Mouse (Mus musculus) testis, postnatal 10 days (tissue): ENCODE data around the gene Ly6g6f.
A peak's percentile ranks its signal among the peaks of the same experiment; 100 is the strongest.

Source experiments
- DNase-seq: peaks from one replicate; pipeline ENCODE4 v3.0.0; 2021; ENCODE audit warnings: low spot score

Gene Ly6g6f

GRCm38 (mm10) chr17:35077786-35078233 is 7.6 kb downstream of the Ly6g6f start, which contains the start of gene Ly6g6d:
Ly6g6d (minus strand) TSS chr17:35078065.
- DNase-seq, result no peak

DNA sequence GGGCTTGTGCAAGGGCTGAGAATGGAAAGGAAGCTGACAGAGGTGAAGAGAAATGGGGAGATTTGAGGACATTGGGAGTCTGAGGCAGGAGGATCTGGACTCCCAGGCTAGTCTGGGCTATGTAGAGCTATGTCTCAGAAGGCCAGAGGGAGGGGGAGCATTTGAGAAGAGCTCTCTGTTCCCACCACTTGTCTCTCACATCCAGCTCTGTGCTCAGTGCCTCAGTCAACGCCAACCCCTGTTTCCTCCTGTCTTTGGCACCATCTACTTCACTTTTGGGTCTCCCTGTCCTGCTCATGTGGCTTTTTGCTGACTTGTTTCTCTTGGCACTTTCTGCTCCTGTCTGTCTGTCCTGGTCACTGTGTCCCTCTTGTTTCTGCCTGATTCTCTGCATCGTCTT is 8.1 kb downstream of the Ly6g6f start:
- no peak for DNase-seq

- no peak for DNase-seq
Observed at GRCm38 (mm10) chr17:35076507-35077176, 8.8 kb downstream of the Ly6g6f start, which contains the start of gene Ly6g6e. Ly6g6e (plus strand) TSS chr17:35076902.

DNA sequence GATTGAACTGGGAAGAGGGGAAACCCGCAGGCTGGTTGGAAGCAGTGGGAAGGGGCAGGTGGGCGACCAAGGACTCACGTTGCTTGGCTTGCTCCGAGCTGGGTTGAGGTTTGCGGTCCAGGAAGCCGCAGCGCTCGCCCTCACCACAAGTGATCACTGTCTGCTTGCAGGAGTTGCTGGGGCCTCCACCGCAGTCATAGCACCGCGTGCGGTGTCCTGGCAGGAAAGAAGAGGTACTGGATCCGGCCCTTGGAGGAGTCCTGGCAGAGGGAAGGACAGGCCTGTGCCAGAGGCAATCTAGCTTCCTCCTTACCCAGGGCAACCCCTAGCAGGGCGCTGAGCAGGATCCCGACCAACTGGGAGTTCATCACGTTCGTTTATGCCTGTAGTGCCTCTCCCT is 11.3 kb downstream of the Ly6g6f start:
- no peak for DNase-seq

GRCm38 (mm10) chr17:35071454-35071853 is 14.0 kb downstream of the Ly6g6f start:
- DNase-seq, result no peak

GRCm38 (mm10) chr17:35070556-35071229 is 14.7 kb downstream of the Ly6g6f start:
- no peak for DNase-seq

GRCm38 (mm10) chr17:35068213-35068914 is 17.0 kb downstream of the Ly6g6f start:
- no peak for DNase-seq

- no peak for DNase-seq
Observed at GRCm38 (mm10) chr17:35066084-35066483, 19.3 kb downstream of the Ly6g6f start, which contains the start of gene Mpig6b. Mpig6b (minus strand) TSS chr17:35066184.

DNA sequence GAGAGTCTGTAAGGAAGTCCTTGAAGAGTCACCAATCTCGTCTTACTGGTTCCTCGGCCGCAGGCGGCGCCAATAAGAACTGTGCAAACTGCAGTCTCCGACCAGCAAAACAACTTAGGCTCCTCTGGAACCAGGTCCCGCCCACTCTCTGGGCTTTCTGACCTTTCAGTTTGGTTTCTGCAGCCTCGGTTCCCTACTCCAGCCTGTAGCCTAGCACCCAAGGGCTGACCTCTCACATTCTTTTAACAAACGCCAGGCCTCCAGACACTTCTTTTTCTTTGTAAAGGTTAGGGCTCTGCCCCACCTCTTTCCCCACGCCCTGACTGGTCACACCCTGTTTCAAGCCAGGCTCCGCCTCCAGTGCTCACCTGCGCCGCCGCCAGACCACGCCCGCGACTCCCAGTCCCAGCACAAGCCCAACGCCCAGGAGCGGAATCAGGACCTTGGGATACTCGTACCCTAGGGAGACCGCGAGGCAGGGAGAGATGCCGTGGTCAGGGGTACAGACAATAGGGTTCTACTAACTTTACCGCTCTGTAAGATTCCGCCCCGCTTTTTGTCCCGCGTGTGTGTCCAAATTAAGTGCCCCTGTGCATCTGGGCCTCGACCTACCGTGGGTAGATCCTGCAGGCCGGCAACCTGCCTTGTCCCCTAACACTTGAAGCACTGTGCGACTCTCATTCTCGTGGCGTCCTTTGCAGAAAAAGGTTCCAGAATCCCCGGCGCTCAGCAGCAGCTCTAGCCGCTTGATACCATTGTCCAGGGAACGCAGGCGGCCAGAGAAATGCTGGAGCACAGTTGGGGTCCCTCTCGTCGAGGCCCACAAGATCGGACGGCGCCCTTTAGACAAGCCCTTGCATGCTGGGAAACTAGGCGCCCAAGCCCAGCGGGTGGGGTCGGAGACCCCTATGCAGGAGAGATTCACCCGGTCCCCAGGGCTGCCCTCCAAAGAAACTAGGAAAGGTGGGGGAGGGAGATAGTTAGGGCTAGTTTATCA is 20.2 kb downstream of the Ly6g6f start, which contains the start of gene Ly6g6c:
Gene Ly6g6c (plus strand): TSS at position 438 of the 997 bp plus-strand sequence.
- peak; percentile 79 for DNase-seq

- DNase-seq, result no peak
Observed at GRCm38 (mm10) chr17:35064378-35064877, 21.0 kb downstream of the Ly6g6f start.

GRCm38 (mm10) chr17:35063466-35063865 is 21.9 kb downstream of the Ly6g6f start:
- DNase-seq, result peak; percentile 67

DNA sequence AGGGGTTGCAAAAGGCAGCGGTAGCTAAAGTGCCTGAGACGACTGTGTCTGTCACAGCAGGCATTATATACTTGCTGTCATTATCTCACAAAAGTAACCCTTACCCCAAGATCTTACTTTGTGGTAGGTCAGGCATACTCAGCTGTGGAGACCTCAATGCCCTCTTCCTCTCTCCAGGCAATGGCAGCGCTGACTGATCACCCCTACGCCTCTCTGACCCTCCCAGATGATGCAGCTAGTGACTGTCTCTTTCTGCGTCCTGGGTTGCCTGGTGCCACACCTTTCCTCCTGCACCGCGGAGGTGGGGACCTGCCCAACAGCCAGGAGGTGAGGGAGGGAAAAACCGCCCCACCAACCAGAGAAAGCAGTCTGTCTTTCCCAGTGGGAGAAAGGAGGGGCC is 24.1 kb downstream of the Ly6g6f start:
- no peak for DNase-seq

- DNase-seq, result peak; percentile 70
Observed at GRCm38 (mm10) chr17:35060737-35061297, 24.6 kb downstream of the Ly6g6f start.

DNA sequence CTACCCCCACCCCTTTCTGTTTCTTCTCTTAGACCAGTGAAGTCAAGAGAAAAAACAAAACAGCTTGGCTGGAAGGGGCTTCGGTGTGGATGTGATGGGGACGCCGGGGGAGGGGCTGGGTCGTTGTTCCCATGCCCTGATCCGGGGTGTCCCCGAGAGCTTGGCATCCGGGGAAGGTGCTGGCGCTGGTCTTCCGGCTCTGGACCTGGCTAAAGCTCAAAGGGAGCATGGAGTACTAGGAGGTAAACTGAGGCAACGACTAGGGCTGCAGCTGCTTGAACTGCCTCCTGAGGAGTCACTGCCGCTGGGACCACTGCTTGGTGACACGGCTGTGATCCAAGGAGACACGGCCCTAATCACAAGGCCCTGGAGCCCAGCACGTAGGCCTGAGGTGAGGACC is 25.3 kb downstream of the Ly6g6f start:
- no peak for DNase-seq

DNA sequence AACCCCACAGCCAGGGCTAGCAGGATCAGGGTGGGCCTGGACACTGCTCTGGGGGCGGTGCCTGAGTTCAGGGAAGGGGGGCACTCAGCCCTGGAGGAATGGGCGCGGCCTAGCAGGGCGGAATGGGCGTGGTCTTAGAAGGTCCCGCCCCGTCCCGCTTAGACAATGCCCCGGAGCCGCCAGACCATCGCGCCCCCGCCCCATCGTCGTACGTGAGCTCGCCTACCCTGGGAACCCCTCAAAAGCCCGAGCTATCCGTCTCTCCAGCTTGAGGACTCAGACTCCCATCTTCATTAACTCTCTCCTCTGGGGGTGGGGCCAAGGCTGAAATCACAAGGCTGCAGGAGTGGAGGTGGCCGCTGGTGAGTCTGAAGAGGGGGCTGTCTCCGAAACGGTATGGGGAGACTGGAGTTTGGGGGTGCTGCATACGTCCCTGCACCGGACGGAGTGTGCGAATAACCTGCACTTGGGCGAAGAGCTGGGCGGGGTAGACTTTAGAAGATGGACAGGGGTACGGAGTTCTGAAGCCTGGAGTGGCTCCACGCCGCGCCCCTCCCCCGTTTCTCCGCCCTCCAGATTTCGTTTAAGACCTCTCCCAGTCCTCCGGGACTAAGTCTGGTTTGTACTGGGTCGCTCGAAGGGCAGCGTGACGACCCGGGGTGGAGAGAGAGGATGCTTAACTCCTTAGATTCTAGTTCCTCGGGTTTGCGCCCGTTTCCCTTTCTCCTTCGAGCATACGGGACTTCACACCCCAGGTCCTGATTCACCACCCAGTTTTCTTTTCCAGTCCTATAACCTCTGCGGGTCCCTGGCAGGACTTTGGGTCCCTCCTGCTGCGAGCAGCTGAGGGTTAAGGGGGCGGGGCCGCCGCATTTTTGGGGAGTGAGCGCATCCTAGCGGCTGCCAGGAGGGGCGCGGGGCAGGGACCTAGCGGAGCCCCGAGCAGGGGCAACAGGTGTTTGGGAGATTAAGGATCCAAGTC is 26.2 kb downstream of the Ly6g6f start, which contains the start of gene Ddah2:
Gene Ddah2 (plus strand): TSS at position 125 of the 982 bp plus-strand sequence.
- DNase-seq, result peak; percentile 97

GRCm38 (mm10) chr17:35058316-35058715 is 27.1 kb downstream of the Ly6g6f start:
- no peak for DNase-seq

- DNase-seq, result no peak
Observed at GRCm38 (mm10) chr17:35057090-35057489, 28.3 kb downstream of the Ly6g6f start.

DNA sequence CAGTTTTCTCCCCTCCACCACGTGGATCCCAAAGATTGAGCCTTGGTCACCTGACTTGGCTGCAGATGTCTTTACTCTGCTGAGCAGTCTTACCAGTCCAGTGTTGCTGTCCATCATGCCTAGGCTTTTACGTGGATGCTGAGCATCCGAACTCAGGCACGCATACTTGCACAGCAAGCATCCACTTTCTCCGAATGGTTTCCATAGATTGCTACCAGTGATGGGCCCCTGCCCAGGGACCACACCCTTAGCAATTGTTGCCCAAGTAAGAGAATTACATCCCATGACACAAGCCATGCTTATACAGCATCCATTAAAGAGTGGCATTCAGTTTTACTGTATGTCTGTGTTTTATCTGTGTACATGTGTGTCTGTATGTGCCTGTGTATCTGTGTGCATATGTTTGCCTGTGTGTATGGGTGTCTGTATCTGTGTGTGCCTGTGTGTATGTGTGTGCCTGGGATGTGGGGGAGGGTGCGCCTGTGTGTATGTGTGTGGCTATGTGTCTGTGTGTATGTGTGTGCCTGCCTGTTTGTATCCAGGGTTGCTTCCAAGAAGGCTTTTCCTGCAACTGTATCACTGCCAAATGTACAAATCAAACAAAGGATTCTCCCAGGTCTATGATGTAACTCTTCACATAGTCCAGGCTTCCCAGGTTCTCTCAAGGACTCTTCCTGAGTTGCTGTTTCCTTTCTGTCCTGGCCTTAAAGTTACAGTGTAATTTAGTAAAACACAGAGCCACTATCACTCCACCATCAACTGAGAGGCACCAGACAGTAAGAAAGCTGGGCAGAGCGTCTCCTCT is 29.5 kb downstream of the Ly6g6f start:
- no peak for DNase-seq
